Mouse (Mus musculus) forebrain, embryonic 10.5 days (tissue): ENCODE data around the gene Tmprss11a. TPM values are rescaled to one million over a fixed set of nuclear protein-coding genes. Genes with fewer than 3 reads are reported as not detected.

Experiments used
- DNase-seq: peaks from one replicate; pipeline ENCODE4 v3.0.0-alpha.2; 2017; ENCODE audit warnings: low spot score; ENCODE audit errors: extremely low spot score
- H3K27ac ChIP-seq: fragments of 300-500 bp; sonication (generic); 2 replicates; pipeline ENCODE4 v1.5.1; 2016; ENCODE audit warnings: mild to moderate bottlenecking
- H3K27me3 ChIP-seq: fragments of 300-500 bp; sonication (generic); 2 replicates; pipeline ENCODE4 v1.6.1; 2016; ENCODE audit warnings: mild to moderate bottlenecking; ENCODE audit not compliant: poor library complexity, severe bottlenecking
- H3K36me3 ChIP-seq: fragments of 300-500 bp; sonication (generic); replicated peaks from 2 replicates; pipeline ENCODE4 v1.6.1; 2016; ENCODE audit warnings: mild to moderate bottlenecking, moderate library complexity
- H3K4me1 ChIP-seq: fragments of 300-500 bp; sonication (generic); 2 replicates; pipeline ENCODE4 v1.6.1; 2016
- H3K4me3 ChIP-seq: fragments of 300-500 bp; sonication (generic); 2 replicates; pipeline ENCODE4 v1.5.1; 2016; ENCODE audit warnings: mild to moderate bottlenecking, moderate library complexity
- H3K9me3 ChIP-seq: fragments of 300-500 bp; sonication (generic); 2 replicates; pipeline ENCODE4 v1.6.1; 2016; ENCODE audit warnings: mild to moderate bottlenecking, moderate library complexity
- WGBS: fragments of 180-500 bp; shearing (Covaris S2); methylation state at CpG from one replicate; pipeline ENCODE4 v1.1.7; 2016; 5-methylcytosine and 5-hydroxymethylcytosine counted together
- polyA plus RNA-seq: library from polyadenylated mRNA; unstranded; fragments of >200 nt; fragmentation: Nextera tagmentation; extraction: Ambion mirVana; gene quantifications from 2 replicates; pipeline ENCODE4 v1.2.1, GENCODE M21; 2016

Gene Tmprss11a
- not detected in 2 replicates for polyA plus RNA-seq

- WGBS, result 76% methylated on average over 4 of the region's 4 CpGs
- Histone ChIP-seq H3K9me3 (no peaks in the 10 kb centered on the region), H3K27ac (no peak within 1 kb of the TSS), H3K4me1 (no peaks in the 10 kb centered on the region), H3K36me3 (no peaks in the 10 kb centered on the region), H3K27me3 (no peaks in the 10 kb centered on the region), H3K4me3 (no peak within 1 kb of the TSS)
- no peak for DNase-seq
Measured at GRCm38 (mm10) chr5:86468890-86469289, at the start of gene Tmprss11a. Gene Tmprss11a, minus strand, starts transcription at chr5:86468990.

GRCm38 (mm10) chr5:86518500-86518899 is 49.7 kb upstream of the Tmprss11a start, which contains the start of gene Tmprss11g:
Gene Tmprss11g, minus strand, starts transcription at chr5:86518600.
- no peaks in the 10 kb centered on the region for H3K27me3 ChIP-seq
- no peak within 1 kb of the TSS for H3K4me3 ChIP-seq
- 84% methylated on average over 9 of the region's 9 CpGs for WGBS
- H3K36me3 ChIP-seq, result no peaks in the 10 kb centered on the region
- H3K9me3 ChIP-seq, result no peaks in the 10 kb centered on the region
- DNase-seq, result no peak
- no peaks in the 10 kb centered on the region for H3K4me1 ChIP-seq
- H3K27ac ChIP-seq, result no peak within 1 kb of the TSS

- DNase-seq, result no peak
- H3K27me3 ChIP-seq, result no peaks in the 10 kb centered on the region
- no peak overlapping the region for H3K27ac ChIP-seq
- no peaks in the 10 kb centered on the region for H3K36me3 ChIP-seq
- 43% methylated on average over 5 of the region's 5 CpGs for WGBS
- H3K4me3 ChIP-seq, result no peak overlapping the region
- no peaks in the 10 kb centered on the region for H3K4me1 ChIP-seq
- no peaks in the 10 kb centered on the region for H3K9me3 ChIP-seq
Measured at GRCm38 (mm10) chr5:86511538-86511937, 42.7 kb upstream of the Tmprss11a start.

GRCm38 (mm10) chr5:86493453-86493852 is 24.7 kb upstream of the Tmprss11a start:
- no peaks in the 10 kb centered on the region for H3K27me3 ChIP-seq
- no peak overlapping the region for H3K4me3 ChIP-seq
- no peak for DNase-seq
- H3K4me1 ChIP-seq, result no peaks in the 10 kb centered on the region
- H3K36me3 ChIP-seq, result no peaks in the 10 kb centered on the region
- H3K27ac ChIP-seq, result no peak overlapping the region
- H3K9me3 ChIP-seq, result no peaks in the 10 kb centered on the region
- WGBS, result 83% methylated on average over 1 of the region's 1 CpGs

- Histone ChIP-seq H3K36me3 (no peaks in the 10 kb centered on the region), H3K4me3 (no peak overlapping the region), H3K4me1 (no peaks in the 10 kb centered on the region), H3K9me3 (no peaks in the 10 kb centered on the region), H3K27me3 (no peaks in the 10 kb centered on the region), H3K27ac (no peak overlapping the region)
- no peak for DNase-seq
- WGBS, result 77% methylated on average over 2 of the region's 2 CpGs
Measured at GRCm38 (mm10) chr5:86482562-86482961, 13.8 kb upstream of the Tmprss11a start.

GRCm38 (mm10) chr5:86482031-86482430 is 13.2 kb upstream of the Tmprss11a start:
- Histone ChIP-seq H3K27me3 (no peaks in the 10 kb centered on the region), H3K9me3 (no peaks in the 10 kb centered on the region), H3K27ac (no peak overlapping the region), H3K36me3 (no peaks in the 10 kb centered on the region), H3K4me1 (no peaks in the 10 kb centered on the region), H3K4me3 (no peak overlapping the region)
- DNase-seq, result no peak
- WGBS, result 86% methylated on average over 1 of the region's 1 CpGs

- no peak overlapping the region for H3K27ac ChIP-seq
- WGBS, result 85% methylated on average over 9 of the region's 9 CpGs
- H3K9me3 ChIP-seq, result no peaks in the 10 kb centered on the region
- no peaks in the 10 kb centered on the region for H3K4me1 ChIP-seq
- no peaks in the 10 kb centered on the region for H3K36me3 ChIP-seq
- no peak overlapping the region for H3K4me3 ChIP-seq
- DNase-seq, result no peak
- H3K27me3 ChIP-seq, result no peaks in the 10 kb centered on the region
Measured at GRCm38 (mm10) chr5:86473859-86474258, 5.1 kb upstream of the Tmprss11a start.

- no peaks in the 10 kb centered on the region for H3K4me1 ChIP-seq
- no peaks in the 10 kb centered on the region for H3K9me3 ChIP-seq
- H3K27me3 ChIP-seq, result no peaks in the 10 kb centered on the region
- 72% methylated on average over 2 of the region's 2 CpGs for WGBS
- H3K4me3 ChIP-seq, result no peak overlapping the region
- H3K27ac ChIP-seq, result no peak overlapping the region
- no peak for DNase-seq
- no peaks in the 10 kb centered on the region for H3K36me3 ChIP-seq
Measured at GRCm38 (mm10) chr5:86439306-86439705, 29.5 kb downstream of the Tmprss11a start.

- H3K9me3 ChIP-seq, result no peaks in the 10 kb centered on the region
- no peaks in the 10 kb centered on the region for H3K36me3 ChIP-seq
- H3K27ac ChIP-seq, result no peak overlapping the region
- no peak overlapping the region for H3K4me3 ChIP-seq
- no peak for DNase-seq
- no peaks in the 10 kb centered on the region for H3K4me1 ChIP-seq
- no peaks in the 10 kb centered on the region for H3K27me3 ChIP-seq
Measured at GRCm38 (mm10) chr5:86438548-86438947, 30.2 kb downstream of the Tmprss11a start.

GRCm38 (mm10) chr5:86432697-86433096 is 36.1 kb downstream of the Tmprss11a start:
- Histone ChIP-seq H3K27me3 (no peaks in the 10 kb centered on the region), H3K4me1 (no peaks in the 10 kb centered on the region), H3K9me3 (no peaks in the 10 kb centered on the region), H3K4me3 (no peak overlapping the region), H3K27ac (no peak overlapping the region), H3K36me3 (no peaks in the 10 kb centered on the region)
- WGBS, result 5% methylated on average over 2 of the region's 2 CpGs
- no peak for DNase-seq

GRCm38 (mm10) chr5:86431096-86431495 is 37.7 kb downstream of the Tmprss11a start:
- Histone ChIP-seq H3K9me3 (no peaks in the 10 kb centered on the region), H3K4me3 (no peak overlapping the region), H3K36me3 (no peaks in the 10 kb centered on the region), H3K4me1 (no peaks in the 10 kb centered on the region), H3K27ac (no peak overlapping the region), H3K27me3 (no peaks in the 10 kb centered on the region)
- WGBS, result 77% methylated on average over 5 of the region's 5 CpGs
- DNase-seq, result no peak

- no peak overlapping the region for H3K4me3 ChIP-seq
- H3K9me3 ChIP-seq, result no peaks in the 10 kb centered on the region
- no peaks in the 10 kb centered on the region for H3K36me3 ChIP-seq
- no peaks in the 10 kb centered on the region for H3K27me3 ChIP-seq
- no peak for DNase-seq
- 41% methylated on average over 3 of the region's 3 CpGs for WGBS
- H3K27ac ChIP-seq, result no peak overlapping the region
- H3K4me1 ChIP-seq, result peaks cover 21% of the 10 kb centered on the region
Measured at GRCm38 (mm10) chr5:86421323-86422028, 47.3 kb downstream of the Tmprss11a start.

GRCm38 (mm10) chr5:86419494-86419893 is 49.3 kb downstream of the Tmprss11a start:
- Histone ChIP-seq H3K4me1 (peaks cover 21% of the 10 kb centered on the region), H3K27ac (no peak overlapping the region), H3K9me3 (no peaks in the 10 kb centered on the region), H3K36me3 (no peaks in the 10 kb centered on the region), H3K27me3 (no peaks in the 10 kb centered on the region), H3K4me3 (no peak overlapping the region)
- no peak for DNase-seq
- WGBS, result 27% methylated on average over 4 of the region's 4 CpGs

GRCm38 (mm10) chr5:86414280-86414679 is 54.5 kb downstream of the Tmprss11a start:
- no peaks in the 10 kb centered on the region for H3K36me3 ChIP-seq
- H3K4me1 ChIP-seq, result no peaks in the 10 kb centered on the region
- H3K27ac ChIP-seq, result no peak overlapping the region
- H3K4me3 ChIP-seq, result no peak overlapping the region
- no peak for DNase-seq
- WGBS, result 89% methylated on average over 7 of the region's 7 CpGs
- H3K27me3 ChIP-seq, result no peaks in the 10 kb centered on the region
- H3K9me3 ChIP-seq, result no peaks in the 10 kb centered on the region
